Mouse (Mus musculus) C2C12 (cell line): Measurements from ENCODE around the gene Uimc1. TPM values are rescaled to one million over a fixed set of nuclear protein-coding genes. Genes with fewer than 3 reads are reported as not detected.

Experiments
- H3K27me3 ChIP-seq: one replicate; pipeline ENCODE4 v1.6.1; 2011; ENCODE audit not compliant: control insufficient read depth, insufficient read depth, insufficient read length
- H3K36me3 ChIP-seq: one replicate; pipeline ENCODE4 v1.6.1; 2011; ENCODE audit not compliant: control insufficient read depth, insufficient read depth
- H3K4me3 ChIP-seq: one replicate; pipeline ENCODE4 v1.5.1; 2011; ENCODE audit warnings: mild to moderate bottlenecking, control low read depth; ENCODE audit not compliant: poor library complexity, insufficient read depth, severe bottlenecking
- H3K79me2 ChIP-seq: one replicate; pipeline ENCODE4 v1.6.1; 2011; ENCODE audit not compliant: control insufficient read depth, insufficient read depth
- H3K79me3 ChIP-seq: one replicate; pipeline ENCODE4 v1.6.1; 2011; ENCODE audit warnings: low read depth, control low read depth
- H3ac ChIP-seq: one replicate; pipeline ENCODE3; 2011; ENCODE audit warnings: low read depth; ENCODE audit not compliant: control insufficient read depth, insufficient read length
- CEBPB ChIP-seq: IDR thresholded peaks from one replicate; pipeline ENCODE4 v1.6.1; 2011; ENCODE audit warnings: low read depth, mild to moderate bottlenecking, control low read depth, moderate library complexity
- CTCF ChIP-seq: IDR thresholded peaks from one replicate; pipeline ENCODE4 v1.5.1; 2011; ENCODE audit not compliant: control insufficient read depth, insufficient read depth, insufficient read length
- FOSL1 ChIP-seq: IDR thresholded peaks from one replicate; pipeline ENCODE4 v1.8.0; 2011; ENCODE audit warnings: mild to moderate bottlenecking, low read length; ENCODE audit not compliant: poor library complexity, insufficient read depth, severe bottlenecking
- MAX ChIP-seq: IDR thresholded peaks from one replicate; pipeline ENCODE4 v1.6.1; 2011; ENCODE audit warnings: mild to moderate bottlenecking, control low read depth
- MYOD1 ChIP-seq: IDR thresholded peaks from one replicate; pipeline ENCODE4 v1.6.1; 2011; ENCODE audit warnings: low read depth; ENCODE audit not compliant: control insufficient read depth, insufficient read length
- MYOG ChIP-seq: IDR thresholded peaks from one replicate; pipeline ENCODE4 v1.6.1; 2011; ENCODE audit not compliant: control insufficient read depth, insufficient read length; ENCODE audit errors: extremely low read depth
- USF1 ChIP-seq: IDR thresholded peaks from one replicate; pipeline ENCODE4 v1.6.1; 2011; ENCODE audit warnings: low read depth, mild to moderate bottlenecking, control low read depth, moderate library complexity
- polyA plus RNA-seq: library from polyadenylated mRNA; unstranded; fragments of >200 nt; fragmentation: generic; extraction: Trizol; gene quantifications from one replicate; pipeline ENCODE4 v1.2.1, GENCODE M21; 2012; ENCODE audit warnings: missing spikeins

Uimc1 gene
- polyA plus RNA-seq, 1 experiment: 9.6 TPM

- no peaks in the 10 kb centered on the region for H3K79me3 ChIP-seq
- no peaks in the 10 kb centered on the region for H3K79me2 ChIP-seq
- H3K36me3 ChIP-seq: peaks cover 13% of the 10 kb centered on the region
- H3K4me3 ChIP-seq: no peak overlapping the region
- no peaks in the 10 kb centered on the region for H3K27me3 ChIP-seq
- H3ac ChIP-seq: no peak overlapping the region
- TF ChIP-seq CTCF (no peak), FOSL1 (no peak), MYOG (no peak), MAX (no peak), CEBPB (no peak), USF1 (no peak), MYOD1 (no peak)
Measured at GRCm38 (mm10) chr13:55024215-55024614, 75.9 kb downstream of the Uimc1 start.

GRCm38 (mm10) chr13:55022715-55023114, 77.4 kb downstream of the Uimc1 start:
- H3K79me2 ChIP-seq: no peaks in the 10 kb centered on the region
- H3K36me3 ChIP-seq: peaks cover 3% of the 10 kb centered on the region
- TF ChIP-seq CEBPB (no peak), MYOD1 (no peak), FOSL1 (no peak), MAX (no peak)
- no peak overlapping the region for H3ac ChIP-seq
- H3K4me3 ChIP-seq: no peak overlapping the region
- H3K79me3 ChIP-seq: no peaks in the 10 kb centered on the region
- H3K27me3 ChIP-seq: no peaks in the 10 kb centered on the region

GRCm38 (mm10) chr13:55022256-55022655, 77.8 kb downstream of the Uimc1 start:
- Histone ChIP-seq H3K36me3 (peaks cover 3% of the 10 kb centered on the region), H3K27me3 (no peaks in the 10 kb centered on the region), H3ac (no peak overlapping the region), H3K79me2 (no peaks in the 10 kb centered on the region), H3K4me3 (no peak overlapping the region), H3K79me3 (no peaks in the 10 kb centered on the region)
- TF ChIP-seq CEBPB (no peak), MYOD1 (no peak), MAX (no peak), MYOG (no peak), FOSL1 (no peak), USF1 (no peak), CTCF (no peak)

GRCm38 (mm10) chr13:55021194-55021779, 78.8 kb downstream of the Uimc1 start, which contains the start of gene Hk3:
Hk3 (minus strand) TSS chr13:55021385.
- no peaks in the 10 kb centered on the region for H3K79me2 ChIP-seq
- TF ChIP-seq CEBPB (no peak), MYOD1 (no peak), USF1 (no peak), FOSL1 (no peak), CTCF (no peak), MAX (no peak), MYOG (no peak)
- no peak within 1 kb of the TSS for H3K4me3 ChIP-seq
- no peaks in the 10 kb centered on the region for H3K79me3 ChIP-seq
- peaks cover 3% of the 10 kb centered on the region for H3K27me3 ChIP-seq
- no peak within 1 kb of the TSS for H3ac ChIP-seq
- peaks cover 3% of the 10 kb centered on the region for H3K36me3 ChIP-seq

GRCm38 (mm10) chr13:55020051-55020450, 80.0 kb downstream of the Uimc1 start:
- TF ChIP-seq USF1 (no peak), MYOD1 (no peak), CEBPB (no peak)
- Histone ChIP-seq H3K27me3 (peaks cover 15% of the 10 kb centered on the region), H3K79me3 (no peaks in the 10 kb centered on the region), H3ac (no peak overlapping the region), H3K4me3 (no peak overlapping the region), H3K36me3 (peaks cover 3% of the 10 kb centered on the region), H3K79me2 (no peaks in the 10 kb centered on the region)

- Histone ChIP-seq H3ac (no peak overlapping the region), H3K27me3 (peaks cover 24% of the 10 kb centered on the region), H3K36me3 (no peaks in the 10 kb centered on the region), H3K4me3 (no peak overlapping the region), H3K79me2 (no peaks in the 10 kb centered on the region), H3K79me3 (no peaks in the 10 kb centered on the region)
- TF ChIP-seq MYOG (no peak), FOSL1 (no peak), CTCF (no peak), MAX (no peak), MYOD1 (no peak)
Measured at GRCm38 (mm10) chr13:55019181-55019580, 80.9 kb downstream of the Uimc1 start.
